Mouse (Mus musculus): Measurements from ENCODE around the gene Cavin4. TPM values are rescaled to one million over a fixed set of nuclear protein-coding genes. Genes with fewer than 3 reads are reported as not detected.
"Not testable (repeated sequence)": the region's sequence is repeated elsewhere in the genome, so short reads cannot be mapped to it uniquely, and the experiment has no call there.

The Cavin4 gene
- polyA plus RNA-seq, 1 experiment from 2014 or later, result 1.2 TPM

DNA sequence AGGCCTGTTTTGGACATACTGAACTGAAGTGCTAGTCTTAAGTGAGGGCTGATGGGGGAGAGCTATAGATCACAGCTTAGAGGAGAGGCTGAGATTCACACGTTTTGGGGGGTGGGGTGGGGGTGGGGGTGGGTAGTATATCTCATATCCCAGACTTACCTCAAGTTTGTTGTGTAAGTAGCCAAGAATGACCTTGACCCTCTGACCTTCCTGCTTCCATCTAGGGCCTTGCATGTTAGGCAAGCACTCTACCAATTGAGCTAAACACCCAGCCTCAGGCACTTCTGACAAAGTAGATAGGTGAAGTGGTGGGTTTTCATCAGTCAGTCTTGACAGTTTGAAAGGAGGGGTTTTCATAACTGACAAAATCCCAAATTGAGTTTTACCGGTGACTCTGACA lies 14.5 kb downstream of the Cavin4 start:
- H3K36me3 ChIP-seq (ENCODE audit: control insufficient read depth, insufficient read depth, low read length), result peaks cover 3% of the 10 kb centered on the region; the same call in 1 of the 2 replicates
- no peaks in the 10 kb centered on the region for H3K27me3 ChIP-seq (ENCODE audit: control insufficient read depth, insufficient read depth, low read depth, low read length)
- no peak overlapping the region for H3K4me3 ChIP-seq (ENCODE audit: low read depth, low read length)
- H3K27ac ChIP-seq (ENCODE audit: low read length), result no peak overlapping the region
- ATAC-seq, result no peak
- H3K4me1 ChIP-seq (ENCODE audit: control insufficient read depth, insufficient read depth, low read length), result 0 out of 2 replicates have a peak, but pooled peaks cover 2% of the 10 kb centered on the region
- WGBS, result 77% methylated on average over 2 of the region's 2 CpGs
- no peak overlapping the region for H3K4me2 ChIP-seq (ENCODE audit: low read length)
- no peaks in the 10 kb centered on the region for H3K9me3 ChIP-seq (replicated peaks; ENCODE audit: control insufficient read depth, low read length, poor library complexity, severe bottlenecking)
- no peak overlapping the region for H3K9ac ChIP-seq (ENCODE audit: low read depth, low read length)

DNA sequence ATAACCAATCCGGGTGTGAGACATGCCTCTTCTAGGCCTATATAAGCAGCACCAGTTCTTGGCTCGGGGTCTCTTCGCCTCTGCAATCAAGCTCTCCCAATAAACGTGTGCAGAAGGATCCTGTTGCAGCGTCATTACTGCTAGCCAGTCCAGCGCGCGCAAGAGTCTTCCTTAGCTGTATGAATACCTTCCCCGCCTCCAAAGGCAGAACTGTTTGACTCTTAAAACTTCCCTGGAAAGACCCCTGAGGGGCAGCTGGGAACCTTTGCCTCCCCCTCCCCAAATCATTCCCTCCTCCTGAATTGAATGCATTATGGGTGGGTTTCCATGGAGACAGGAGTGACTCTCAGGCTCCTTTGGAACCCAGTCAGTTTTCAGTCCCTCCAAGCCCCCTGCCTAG lies 15.5 kb downstream of the Cavin4 start:
- Histone ChIP-seq H3K27ac (ENCODE audit: low read length) (no peak overlapping the region), H3K4me2 (ENCODE audit: low read length) (no peak overlapping the region), H3K9me3 (replicated peaks; ENCODE audit: control insufficient read depth, low read length, poor library complexity, severe bottlenecking) (no peaks in the 10 kb centered on the region), H3K4me1 (ENCODE audit: control insufficient read depth, insufficient read depth, low read length) (0 out of 2 replicates have a peak, but pooled peaks cover 2% of the 10 kb centered on the region), H3K9ac (ENCODE audit: low read depth, low read length) (no peak overlapping the region), H3K36me3 (ENCODE audit: control insufficient read depth, insufficient read depth, low read length) (no peaks in the 10 kb centered on the region; the same call in 1 of the 2 replicates), H3K27me3 (ENCODE audit: control insufficient read depth, insufficient read depth, low read depth, low read length) (no peaks in the 10 kb centered on the region), H3K4me3 (ENCODE audit: low read depth, low read length) (no peak overlapping the region)
- WGBS, result 91% methylated on average over 9 of the region's 9 CpGs
- no peak for ATAC-seq

DNA sequence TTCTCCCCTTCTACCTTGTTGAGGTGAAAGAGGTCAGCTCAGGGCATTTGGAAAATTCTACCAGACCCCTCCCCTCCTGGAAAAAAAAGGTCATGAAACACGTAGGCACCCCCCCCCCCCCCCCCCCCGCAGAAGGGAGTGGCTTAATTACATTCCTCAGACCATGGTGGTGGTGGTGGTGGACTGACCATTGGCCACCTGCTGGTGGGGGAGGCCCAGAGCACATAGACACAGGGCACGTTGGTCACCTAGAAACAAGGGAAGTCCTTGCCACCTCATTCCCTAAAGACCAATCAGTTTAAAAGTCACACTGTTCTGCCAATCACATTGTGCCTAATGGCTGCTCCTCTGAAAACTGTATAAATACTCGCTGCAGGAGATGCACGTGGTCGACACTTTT lies 16.4 kb downstream of the Cavin4 start:
- WGBS, result 86% methylated on average over 4 of the region's 6 CpGs
- not testable (repeated sequence) for H3K9ac ChIP-seq (ENCODE audit: low read depth, low read length); H3K4me3 ChIP-seq (ENCODE audit: low read depth, low read length); H3K36me3 ChIP-seq (ENCODE audit: control insufficient read depth, insufficient read depth, low read length); H3K9me3 ChIP-seq (replicated peaks; ENCODE audit: control insufficient read depth, low read length, poor library complexity, severe bottlenecking); H3K27me3 ChIP-seq (ENCODE audit: control insufficient read depth, insufficient read depth, low read depth, low read length); H3K4me1 ChIP-seq (ENCODE audit: control insufficient read depth, insufficient read depth, low read length); H3K27ac ChIP-seq (ENCODE audit: low read length); H3K4me2 ChIP-seq (ENCODE audit: low read length); ATAC-seq

DNA sequence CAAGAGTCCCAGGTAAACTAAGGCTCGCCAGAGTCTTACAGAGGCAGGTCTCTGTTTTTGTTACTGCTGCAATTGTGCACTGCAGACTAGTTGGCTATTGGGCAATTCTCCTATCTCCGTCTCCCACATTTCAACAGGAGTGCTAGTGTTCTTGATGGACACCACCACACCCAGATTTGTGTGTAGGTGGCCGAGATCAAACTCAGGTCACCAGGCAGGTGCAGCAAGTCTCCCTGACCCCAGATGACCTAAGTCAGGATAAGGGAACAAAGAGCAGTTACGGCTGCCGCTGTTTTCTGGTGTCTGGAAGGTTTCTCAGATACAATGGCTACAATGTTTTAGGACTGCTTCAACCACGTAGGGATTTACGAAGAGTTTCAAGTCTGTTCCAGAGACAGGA lies 16.9 kb downstream of the Cavin4 start:
- Histone ChIP-seq H3K27ac (ENCODE audit: low read length) (no peak overlapping the region), H3K9me3 (replicated peaks; ENCODE audit: control insufficient read depth, low read length, poor library complexity, severe bottlenecking) (no peaks in the 10 kb centered on the region), H3K4me3 (ENCODE audit: low read depth, low read length) (no peak overlapping the region), H3K9ac (ENCODE audit: low read depth, low read length) (no peak overlapping the region), H3K27me3 (ENCODE audit: control insufficient read depth, insufficient read depth, low read depth, low read length) (no peaks in the 10 kb centered on the region), H3K4me1 (ENCODE audit: control insufficient read depth, insufficient read depth, low read length) (0 out of 2 replicates have a peak, but pooled peaks cover 2% of the 10 kb centered on the region), H3K4me2 (ENCODE audit: low read length) (no peak overlapping the region), H3K36me3 (ENCODE audit: control insufficient read depth, insufficient read depth, low read length) (no peaks in the 10 kb centered on the region; the same call in 1 of the 2 replicates)
- no peak for ATAC-seq
- 75% methylated on average over 7 of the region's 7 CpGs for WGBS

DNA sequence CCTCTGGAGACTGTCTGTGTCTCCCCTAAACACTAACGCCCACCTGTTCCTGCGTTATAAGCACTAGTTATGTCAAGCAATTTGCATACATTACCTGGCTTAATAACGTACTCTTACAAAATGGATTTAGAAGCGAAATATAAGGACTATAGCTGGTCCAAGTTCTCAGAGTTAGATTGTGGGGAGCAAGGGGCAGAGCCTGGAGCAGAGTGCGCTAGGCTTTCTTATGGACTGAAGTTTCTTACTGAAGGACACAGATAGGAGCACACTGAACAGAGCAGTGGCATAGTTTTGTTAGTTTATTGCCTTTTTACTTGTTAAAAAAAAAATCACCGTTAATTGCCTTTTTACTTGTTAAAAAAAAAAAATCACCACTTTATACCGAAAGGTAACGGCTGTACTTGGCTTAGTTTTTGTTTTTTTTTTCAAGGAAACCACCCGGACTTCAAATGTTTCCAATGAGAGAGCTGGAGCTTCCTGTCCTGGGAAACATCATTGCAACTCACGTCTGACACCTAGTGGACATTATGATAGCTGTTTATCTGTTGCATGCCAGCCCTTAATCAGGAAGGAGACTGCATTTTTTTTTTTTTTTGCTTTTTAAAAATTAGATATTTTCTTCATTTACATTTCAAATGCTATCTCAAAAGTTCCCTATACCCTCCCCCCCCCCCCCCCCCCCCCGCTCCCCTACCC lies 17.5 kb downstream of the Cavin4 start:
- Histone ChIP-seq H3K9ac (ENCODE audit: low read depth, low read length) (no peak overlapping the region), H3K27me3 (ENCODE audit: control insufficient read depth, insufficient read depth, low read depth, low read length) (no peaks in the 10 kb centered on the region), H3K4me3 (ENCODE audit: low read depth, low read length) (no peak overlapping the region), H3K9me3 (replicated peaks; ENCODE audit: control insufficient read depth, low read length, poor library complexity, severe bottlenecking) (no peaks in the 10 kb centered on the region), H3K4me1 (ENCODE audit: control insufficient read depth, insufficient read depth, low read length) (0 out of 2 replicates have a peak, but pooled peaks cover 2% of the 10 kb centered on the region), H3K27ac (ENCODE audit: low read length) (no peak overlapping the region), H3K4me2 (ENCODE audit: low read length) (no peak overlapping the region), H3K36me3 (ENCODE audit: control insufficient read depth, insufficient read depth, low read length) (no peaks in the 10 kb centered on the region; the same call in 1 of the 2 replicates)
- WGBS, result 44% methylated on average over 10 of the region's 11 CpGs
- ATAC-seq, result no peak; the same call in 1 of the 2 replicates

DNA sequence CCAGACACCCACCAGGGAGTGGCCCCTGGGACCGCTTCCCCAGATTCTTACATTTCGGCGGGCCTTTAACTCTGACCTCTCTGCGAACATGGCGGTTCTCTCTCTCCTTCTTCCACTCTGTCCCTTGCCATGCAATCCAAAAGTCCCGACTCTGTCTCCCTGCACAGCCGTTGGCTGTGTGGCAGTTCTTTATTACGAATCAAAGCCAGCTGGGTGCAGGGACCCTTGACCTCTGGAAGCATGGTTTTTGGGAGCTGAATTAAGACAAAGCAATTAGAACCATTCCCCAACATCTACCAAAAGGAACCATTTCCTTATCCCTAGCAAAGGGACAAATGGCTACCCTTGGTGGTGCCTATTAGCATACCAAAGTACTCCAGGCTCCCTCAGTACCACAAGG lies 19.8 kb downstream of the Cavin4 start:
- Histone ChIP-seq H3K27ac (ENCODE audit: low read length) (no peak overlapping the region), H3K27me3 (ENCODE audit: control insufficient read depth, insufficient read depth, low read depth, low read length) (no peaks in the 10 kb centered on the region), H3K4me2 (ENCODE audit: low read length) (no peak overlapping the region), H3K9ac (ENCODE audit: low read depth, low read length) (no peak overlapping the region), H3K36me3 (ENCODE audit: control insufficient read depth, insufficient read depth, low read length) (no peaks in the 10 kb centered on the region), H3K9me3 (replicated peaks; ENCODE audit: control insufficient read depth, low read length, poor library complexity, severe bottlenecking) (no peaks in the 10 kb centered on the region), H3K4me3 (ENCODE audit: low read depth, low read length) (no peak overlapping the region), H3K4me1 (ENCODE audit: control insufficient read depth, insufficient read depth, low read length) (0 out of 2 replicates have a peak, but pooled peaks cover 2% of the 10 kb centered on the region)
- ATAC-seq, result no peak
- 77% methylated on average over 8 of the region's 8 CpGs for WGBS

DNA sequence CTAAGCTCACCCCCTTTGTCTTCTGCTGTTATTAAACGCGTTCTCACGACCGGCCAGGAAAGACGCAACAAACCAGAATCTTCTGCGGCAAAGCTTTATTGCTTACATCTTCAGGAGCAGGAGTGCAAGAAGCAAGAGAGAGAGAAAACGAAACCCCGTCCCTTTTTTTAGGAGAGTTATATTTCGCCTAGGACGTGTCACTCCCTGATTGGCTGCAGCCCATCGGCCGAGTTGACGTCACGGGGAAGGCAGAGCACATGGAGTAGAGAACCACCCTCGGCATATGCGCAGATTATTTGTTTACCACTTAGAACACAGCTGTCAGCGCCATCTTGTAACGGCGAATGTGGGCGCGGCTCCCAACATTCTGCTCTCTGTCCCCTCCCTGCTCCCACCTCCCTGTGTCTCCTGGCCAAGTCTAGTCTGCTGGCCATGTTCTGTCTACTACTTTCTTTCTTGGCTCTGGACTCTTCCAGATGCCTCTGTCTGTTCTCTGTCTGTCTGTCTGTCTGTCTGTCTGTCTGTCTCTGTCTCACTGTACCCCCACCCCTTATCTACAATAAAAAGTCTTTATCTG lies 20.4 kb downstream of the Cavin4 start:
- not testable (repeated sequence) for H3K36me3 ChIP-seq (ENCODE audit: control insufficient read depth, insufficient read depth, low read length); H3K27ac ChIP-seq (ENCODE audit: low read length); H3K9ac ChIP-seq (ENCODE audit: low read depth, low read length); H3K4me2 ChIP-seq (ENCODE audit: low read length); H3K4me1 ChIP-seq (ENCODE audit: control insufficient read depth, insufficient read depth, low read length); H3K27me3 ChIP-seq (ENCODE audit: control insufficient read depth, insufficient read depth, low read depth, low read length); ATAC-seq; H3K9me3 ChIP-seq (replicated peaks; ENCODE audit: control insufficient read depth, low read length, poor library complexity, severe bottlenecking); H3K4me3 ChIP-seq (ENCODE audit: low read depth, low read length)
- WGBS, result 93% methylated on average over 15 of the region's 21 CpGs

DNA sequence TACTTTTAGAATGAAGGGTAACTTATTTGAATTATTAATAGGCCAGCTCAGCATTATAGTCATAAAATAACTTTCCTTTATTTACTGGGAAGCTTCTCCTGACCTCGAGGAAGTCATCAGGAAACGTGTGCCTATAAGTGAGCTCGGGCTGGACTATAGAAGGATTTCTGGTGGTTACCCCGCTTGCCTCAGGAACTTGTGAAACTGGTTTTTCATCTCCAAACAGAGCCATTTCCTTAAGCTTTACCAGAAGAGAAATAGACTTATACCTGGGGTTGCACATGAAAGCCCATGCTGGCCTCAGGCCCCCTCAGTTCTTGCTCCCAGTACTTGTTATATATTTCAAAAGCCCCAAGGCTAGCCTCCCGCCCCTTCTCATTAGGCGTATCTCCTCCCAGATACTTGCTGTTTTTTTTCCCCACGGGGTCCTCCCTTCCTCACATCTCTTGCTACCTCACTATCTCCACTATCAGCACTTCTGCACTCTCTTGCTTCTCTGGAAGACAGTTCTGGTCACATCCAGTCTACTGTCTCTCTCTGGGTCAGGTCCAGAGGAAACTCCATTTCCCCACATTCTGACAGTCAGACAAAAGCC lies 21.4 kb downstream of the Cavin4 start:
- Histone ChIP-seq H3K9me3 (replicated peaks; ENCODE audit: control insufficient read depth, low read length, poor library complexity, severe bottlenecking) (no peaks in the 10 kb centered on the region), H3K4me3 (ENCODE audit: low read depth, low read length) (no peak overlapping the region), H3K27me3 (ENCODE audit: control insufficient read depth, insufficient read depth, low read depth, low read length) (no peaks in the 10 kb centered on the region), H3K4me2 (ENCODE audit: low read length) (no peak overlapping the region), H3K36me3 (ENCODE audit: control insufficient read depth, insufficient read depth, low read length) (no peaks in the 10 kb centered on the region), H3K27ac (ENCODE audit: low read length) (no peak overlapping the region), H3K4me1 (ENCODE audit: control insufficient read depth, insufficient read depth, low read length) (0 out of 2 replicates have a peak, but pooled peaks cover 2% of the 10 kb centered on the region), H3K9ac (ENCODE audit: low read depth, low read length) (no peak overlapping the region)
- WGBS, result 81% methylated on average over 7 of the region's 7 CpGs
- ATAC-seq, result no peak

DNA sequence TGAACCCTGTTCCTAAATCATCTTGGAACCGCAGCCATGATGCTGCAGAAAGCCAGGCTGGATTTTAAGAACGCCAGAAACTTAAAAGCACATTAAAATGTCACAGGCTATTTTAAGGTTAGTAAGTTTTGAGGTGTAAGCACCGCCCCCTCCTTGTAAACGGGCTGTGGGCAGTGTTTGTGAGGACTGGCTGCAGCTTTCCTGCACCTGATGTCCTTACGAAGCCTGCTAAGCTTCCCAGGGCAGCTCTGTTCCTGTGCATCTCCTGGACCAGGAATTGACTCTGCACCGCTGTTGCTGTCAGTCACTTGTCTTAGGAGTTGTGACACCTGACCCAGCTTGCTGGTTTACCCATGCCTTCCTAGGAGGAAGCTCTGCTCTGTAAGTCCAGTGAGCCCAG lies 24.8 kb downstream of the Cavin4 start:
- H3K4me2 ChIP-seq (ENCODE audit: low read length), result no peak overlapping the region
- no peak overlapping the region for H3K9ac ChIP-seq (ENCODE audit: low read depth, low read length)
- no peaks in the 10 kb centered on the region for H3K27me3 ChIP-seq (ENCODE audit: control insufficient read depth, insufficient read depth, low read depth, low read length)
- H3K27ac ChIP-seq (ENCODE audit: low read length), result no peak overlapping the region
- no peaks in the 10 kb centered on the region for H3K9me3 ChIP-seq (replicated peaks; ENCODE audit: control insufficient read depth, low read length, poor library complexity, severe bottlenecking)
- no peaks in the 10 kb centered on the region for H3K36me3 ChIP-seq (ENCODE audit: control insufficient read depth, insufficient read depth, low read length)
- H3K4me1 ChIP-seq (ENCODE audit: control insufficient read depth, insufficient read depth, low read length), result peaks cover 4% of the 10 kb centered on the region
- WGBS, result 85% methylated on average over 6 of the region's 6 CpGs
- no peak overlapping the region for H3K4me3 ChIP-seq (ENCODE audit: low read depth, low read length)
- ATAC-seq, result no peak
